Mouse (Mus musculus) heart, postnatal 36 days (tissue): ENCODE measurements around the gene Ttc4. TPM values are rescaled to one million over a fixed set of nuclear protein-coding genes. Genes with fewer than 3 reads are reported as not detected.

ENCODE experiments used
- DNase-seq, 2 experiments: peaks; one replicate each; pipeline ENCODE4 v3.0.0; 2021 to 2022
- intact Hi-C: fragments of 180-260 bp; cut with DNase I; formaldehyde crosslinking; loops from one replicate; pipeline ENCODE4 v1.15.1; 2025
- total RNA-seq, 2 experiments: library from RNA; stranded (reverse); gene quantifications; 2 replicates each; pipeline ENCODE4 v1.2.3; 2021

The Ttc4 gene
- total RNA-seq, 2 experiments from 2014 or later: 17.8 to 18.4 TPM

- intact Hi-C loops: no loop called here
- no peak for DNase-seq
Measured at GRCm38 (mm10) chr4:106621428-106621827, 57.3 kb downstream of the Ttc4 start.

- DNase-seq: no peak
Measured at GRCm38 (mm10) chr4:106618898-106619297, 59.8 kb downstream of the Ttc4 start.

GRCm38 (mm10) chr4:106617056-106617455 lies 61.7 kb downstream of the Ttc4 start, which contains the start of gene Lexm:
Gene Lexm, minus strand, starts transcription at chr4:106617241.
- DNase-seq: no peak

More at GRCm38 (mm10) chr4:106618898-106619297, 59.8 kb downstream of the Ttc4 start:
- intact Hi-C loops: no loop called here

GRCm38 (mm10) chr4:106615637-106616036 lies 63.1 kb downstream of the Ttc4 start:
- intact Hi-C loops: no loop called here

More at GRCm38 (mm10) chr4:106617056-106617455, 61.7 kb downstream of the Ttc4 start, which contains the start of gene Lexm:
- intact Hi-C loops: no loop called here

GRCm38 (mm10) chr4:106614881-106615280 lies 63.9 kb downstream of the Ttc4 start:
- intact Hi-C loops: loop anchor here (1.0 to 5.0 kb wide), 2 partner anchors 93 to 547 kb away; no protein-coding TSS in a partner anchor
- no peak for DNase-seq

More at GRCm38 (mm10) chr4:106615637-106616036, 63.1 kb downstream of the Ttc4 start:
- DNase-seq: no peak

GRCm38 (mm10) chr4:106614180-106614797 lies 64.5 kb downstream of the Ttc4 start:
- peak; percentile 47 to 61 for DNase-seq
- intact Hi-C loops: loop anchor here (1.0 to 5.0 kb wide), 2 partner anchors 94 to 548 kb away; no protein-coding TSS in a partner anchor

- DNase-seq: no peak
- intact Hi-C loops: loop anchor here (5.0 kb wide), 1 partner anchor 549 kb away; no protein-coding TSS in a partner anchor
Measured at GRCm38 (mm10) chr4:106613560-106613959, 65.2 kb downstream of the Ttc4 start.

GRCm38 (mm10) chr4:106613105-106613504 lies 65.6 kb downstream of the Ttc4 start:
- intact Hi-C loops: loop anchor here (5.0 kb wide), 1 partner anchor 549 kb away; no protein-coding TSS in a partner anchor
- no peak for DNase-seq

Other genes starting within 250 kb of the Ttc4 start
- not detected for gene Pcsk9, start 214.6 kb downstream of the Ttc4 start, total RNA-seq
- not detected for gene Bsnd, start 186.7 kb downstream of the Ttc4 start, total RNA-seq
- 1 to 10 TPM; 1.4 to 2.3 TPM for gene Dhcr24, start 117.9 kb downstream of the Ttc4 start, total RNA-seq
- not detected for gene Lexm, start 61.7 kb downstream of the Ttc4 start, total RNA-seq
- not detected for gene Ttc22, start 56.5 kb downstream of the Ttc4 start, total RNA-seq
- gene Pars2, start 27.9 kb downstream of the Ttc4 start, total RNA-seq: 1 to 10 TPM; 3.2 to 5.6 TPM
- under 1 TPM; 0.08 to 0.27 TPM for gene Mroh7, start 52.0 kb upstream of the Ttc4 start, total RNA-seq
- under 1 TPM; 0.27 to 0.86 TPM for gene Fam151a, start 54.9 kb upstream of the Ttc4 start, total RNA-seq
- gene Acot11, start 126.1 kb upstream of the Ttc4 start, total RNA-seq: 10 to 100 TPM; 34.3 to 39.8 TPM
- 10 to 100 TPM; 38.7 to 39.4 TPM for gene Ssbp3, start 231.8 kb upstream of the Ttc4 start, total RNA-seq